In the genomic region with DNA sequence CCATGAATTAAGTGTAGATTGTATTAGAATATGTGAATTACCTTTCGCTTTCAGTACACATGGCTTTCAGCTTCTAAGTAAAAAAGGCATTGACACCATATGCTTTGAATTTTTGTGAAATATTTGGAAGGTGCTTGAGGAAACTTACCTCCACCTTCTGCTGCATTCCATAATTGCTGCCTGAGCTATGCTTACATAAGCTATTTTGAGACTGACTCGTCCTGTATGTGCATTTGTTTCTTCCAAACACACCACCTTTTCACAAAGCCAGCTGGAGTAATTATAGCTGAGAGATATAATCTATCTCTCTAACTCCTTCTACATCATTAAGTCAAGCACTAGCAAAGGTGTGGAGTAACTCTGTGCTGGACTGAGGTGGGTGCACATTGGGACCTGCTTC, we compare ENCODE assay signal across 27 mouse cellular contexts.
"Had no signal": no experiment of that assay in that cellular context is flagged by ENCODE, and none has a peak within 500 bp of the region (broad histone marks: within the 10 kb centered on the region; RNA-seq: fewer than 3 reads in every experiment).

No protein-coding gene starts in this region.

- DNase-seq: gastrocnemius, adult 2 months; gastrocnemius, postnatal 10 days; gastrocnemius, postnatal 25 days; heart, adult 18-20 months; heart, postnatal 14 days; heart, postnatal 36 days; kidney, adult 11 months; kidney, adult 2 months; kidney, adult 9 months; kidney, postnatal 14 days; kidney, postnatal 36 days; layer of hippocampus, postnatal 36 days; left cerebral cortex, postnatal 4 days had no signal

- H3K36me3 ChIP-seq: heart, embryonic 10.5 days; heart, embryonic 13.5 days; heart, embryonic 15.5 days; hindbrain, embryonic 12.5 days; kidney, embryonic 15.5 days; limb, embryonic 13.5 days; limb, embryonic 15.5 days; liver, embryonic 12.5 days had no signal

- H3K9me3 ChIP-seq: heart, embryonic 10.5 days; heart, embryonic 13.5 days; heart, embryonic 15.5 days; hindbrain, embryonic 12.5 days; kidney, embryonic 15.5 days; limb, embryonic 13.5 days; limb, embryonic 15.5 days; liver, embryonic 12.5 days had no signal

- ATAC-seq: hindbrain, embryonic 16.5 days; intestine, embryonic 16.5 days; liver, embryonic 12.5 days had no signal

- H3K4me2 ChIP-seq: heart, embryonic 13.5 days; heart, embryonic 15.5 days; hindbrain, embryonic 12.5 days; hindbrain, embryonic 14.5 days; kidney, embryonic 15.5 days; limb, embryonic 13.5 days; limb, embryonic 15.5 days; liver, embryonic 12.5 days had no signal

- H3K27me3 ChIP-seq: heart, embryonic 13.5 days; heart, embryonic 15.5 days; hindbrain, embryonic 12.5 days; kidney, embryonic 15.5 days; limb, embryonic 13.5 days; limb, embryonic 15.5 days; liver, embryonic 12.5 days had no signal

- H3K9ac ChIP-seq: heart, embryonic 13.5 days; heart, embryonic 15.5 days; hindbrain, embryonic 12.5 days; hindbrain, embryonic 14.5 days; kidney, embryonic 15.5 days; limb, embryonic 13.5 days; limb, embryonic 15.5 days; liver, embryonic 12.5 days; liver, embryonic 14.5 days had no signal

- H3K27ac ChIP-seq: gastrocnemius, adult 2 months; heart, embryonic 10.5 days; heart, embryonic 13.5 days; heart, embryonic 15.5 days; hindbrain, embryonic 12.5 days; hindbrain, embryonic 14.5 days; kidney, embryonic 15.5 days; kidney, postnatal 0 days; layer of hippocampus, adult 2 months; limb, embryonic 13.5 days; limb, embryonic 15.5 days; liver, embryonic 12.5 days; liver, embryonic 14.5 days had no signal

- H3K4me3 ChIP-seq: gastrocnemius, adult 2 months; heart, embryonic 10.5 days; heart, embryonic 13.5 days; heart, embryonic 15.5 days; hindbrain, embryonic 12.5 days; kidney, embryonic 15.5 days; layer of hippocampus, adult 2 months; limb, embryonic 13.5 days; limb, embryonic 15.5 days; liver, embryonic 12.5 days had no signal

- H3K4me1 ChIP-seq: heart, embryonic 10.5 days; heart, embryonic 13.5 days; heart, embryonic 15.5 days; hindbrain, embryonic 12.5 days; kidney, embryonic 15.5 days; limb, embryonic 13.5 days; limb, embryonic 15.5 days; liver, embryonic 12.5 days had no signal
